Mouse (Mus musculus) mouse trophoblast stem cell (cell line): ENCODE data around the gene Glt28d2.

Source experiments
- in situ Hi-C, 2 experiments: fragments of 300-500 bp; cut with MseI, MboI; formaldehyde crosslinking; loops; 2 replicates in 1 of 2; 3 replicates in 1 of 2; pipeline ENCODE4 v1.15.1; 2025

Gene Glt28d2

DNA sequence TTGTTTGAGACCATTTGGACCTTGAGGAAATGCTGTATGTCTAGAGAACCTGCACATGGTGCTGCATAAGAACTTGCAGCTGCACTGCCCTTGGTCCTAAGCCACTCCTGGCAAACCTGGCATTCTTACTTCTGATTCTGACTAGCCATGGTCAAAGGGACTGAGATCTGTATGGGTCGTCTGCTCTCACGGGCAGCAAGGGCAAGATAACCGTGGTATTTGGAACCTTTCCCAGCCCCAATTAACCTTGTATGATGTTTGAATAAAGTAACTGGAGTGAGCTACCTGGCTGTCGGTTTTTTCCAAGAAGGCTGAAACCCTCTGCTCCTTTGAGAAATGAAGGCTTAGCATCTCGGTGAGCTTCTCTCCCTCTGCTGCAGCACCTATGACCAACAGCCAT is 8.4 kb downstream of the Glt28d2 start:
- in situ Hi-C loops, result no loop called here

DNA sequence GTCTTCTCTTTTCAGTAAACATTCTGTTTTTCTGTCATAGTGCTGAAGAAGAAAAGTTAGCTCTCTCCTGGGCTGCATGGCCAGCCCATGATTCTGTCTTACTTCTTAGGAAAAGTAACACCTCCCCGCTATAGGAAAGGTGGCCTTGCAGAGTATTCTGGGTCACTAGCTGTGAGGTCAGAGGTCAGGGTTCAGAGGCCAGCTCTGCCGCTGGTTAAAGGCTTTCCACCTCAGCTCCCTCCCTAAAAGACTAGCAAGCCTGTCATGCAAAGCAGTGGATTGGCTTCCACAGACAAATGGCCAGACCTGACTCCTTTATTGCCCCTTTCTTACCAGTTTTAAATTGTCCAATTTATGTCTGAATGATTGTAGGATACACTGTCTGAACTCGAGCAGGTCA is 23.3 kb downstream of the Glt28d2 start:
- in situ Hi-C loops, result no loop called here

- in situ Hi-C loops, result no loop called here
These were observed 24.4 kb downstream of the Glt28d2 start for GRCm38 (mm10) chr3:85862886-85863285.

DNA sequence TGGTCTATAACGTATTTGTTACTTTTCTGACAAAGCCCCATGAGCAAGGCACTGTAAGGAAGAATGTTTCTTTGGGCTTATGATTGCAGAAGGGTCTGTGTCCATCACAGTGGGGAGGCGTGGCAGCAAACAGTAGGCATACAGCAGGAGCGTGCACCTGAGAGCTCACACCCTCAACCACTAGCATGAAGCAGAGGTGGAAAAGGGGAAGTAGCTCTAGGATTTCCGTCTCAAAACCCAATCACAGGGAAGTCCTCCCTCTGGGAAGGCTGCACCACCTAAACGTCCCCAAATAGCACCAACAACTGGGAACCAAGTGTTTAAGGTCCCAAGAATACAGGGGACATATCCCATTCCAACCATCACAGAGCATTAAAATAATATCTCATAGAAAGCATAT is 26.3 kb downstream of the Glt28d2 start:
- in situ Hi-C loops, result no loop called here

GRCm38 (mm10) chr3:85859311-85859710 is 28.0 kb downstream of the Glt28d2 start:
- in situ Hi-C loops, result no loop called here

DNA sequence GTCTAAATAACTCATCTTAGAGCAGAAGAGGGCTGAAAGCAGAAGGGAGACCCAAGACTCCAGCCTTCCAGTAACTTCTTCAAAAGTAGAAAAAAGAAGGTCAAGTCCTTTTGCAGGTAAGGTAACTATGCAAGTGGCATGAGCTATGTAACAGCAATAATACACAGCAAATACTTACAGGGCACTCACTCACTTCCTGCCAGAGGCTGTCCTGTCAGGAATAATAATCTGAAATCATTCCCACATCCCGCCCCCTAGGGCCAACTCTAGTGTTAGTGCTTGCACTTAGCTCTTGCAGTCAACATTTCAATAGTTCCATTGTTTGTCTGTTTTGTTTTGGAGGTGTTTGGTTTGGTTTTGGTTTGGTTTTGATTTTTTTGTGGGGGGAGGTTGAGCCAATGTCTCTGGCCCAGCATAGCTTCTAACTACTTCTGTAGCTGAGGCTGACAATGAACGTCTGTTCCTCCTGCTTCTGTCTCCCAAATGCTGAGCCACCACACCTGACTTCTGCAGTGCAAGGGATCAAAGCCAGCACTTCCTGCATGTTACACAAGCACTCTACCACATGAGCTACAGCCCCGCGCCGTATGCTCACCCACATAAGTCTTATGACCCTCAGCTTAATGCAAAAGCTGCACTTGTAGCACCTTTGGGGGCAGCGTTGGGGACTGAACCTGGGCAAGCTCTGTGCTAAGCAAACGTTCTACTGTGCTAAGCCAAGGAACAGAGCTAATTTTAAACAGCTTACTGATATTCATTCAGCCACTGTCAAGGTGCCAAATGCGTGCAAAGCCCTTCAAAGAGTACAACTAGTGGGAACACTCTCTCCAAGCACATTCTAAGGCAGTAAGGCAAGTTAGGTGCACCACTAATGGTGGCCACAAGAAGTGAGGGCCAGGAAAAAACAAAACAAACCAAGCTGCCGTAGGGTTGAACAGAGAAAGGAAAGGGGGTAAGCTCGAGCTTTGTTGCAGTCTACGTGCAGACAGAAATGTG is 28.9 kb downstream of the Glt28d2 start:
- in situ Hi-C loops, result no loop called here

GRCm38 (mm10) chr3:85857083-85857482 is 30.2 kb downstream of the Glt28d2 start:
- in situ Hi-C loops, result no loop called here

DNA sequence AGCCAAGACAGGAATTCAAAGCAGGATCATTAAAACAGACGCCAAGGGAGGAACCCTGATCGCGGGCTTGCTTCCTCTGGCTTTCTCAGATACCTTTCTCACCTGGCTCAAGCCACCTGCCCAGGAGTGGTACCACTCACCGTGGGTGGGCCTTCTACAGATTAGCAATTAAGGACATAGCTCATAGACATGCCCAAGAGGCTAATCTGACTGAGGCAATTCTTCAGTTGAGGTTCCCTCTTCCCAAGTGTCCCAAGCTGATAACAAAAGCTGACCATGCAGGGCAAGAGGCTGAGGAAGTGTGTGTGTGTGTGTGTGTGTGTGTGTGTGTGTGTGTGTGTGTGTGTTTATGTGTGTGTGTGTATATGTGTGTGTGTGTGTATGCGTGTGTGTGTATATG is 31.4 kb downstream of the Glt28d2 start:
- in situ Hi-C loops, result no loop called here

DNA sequence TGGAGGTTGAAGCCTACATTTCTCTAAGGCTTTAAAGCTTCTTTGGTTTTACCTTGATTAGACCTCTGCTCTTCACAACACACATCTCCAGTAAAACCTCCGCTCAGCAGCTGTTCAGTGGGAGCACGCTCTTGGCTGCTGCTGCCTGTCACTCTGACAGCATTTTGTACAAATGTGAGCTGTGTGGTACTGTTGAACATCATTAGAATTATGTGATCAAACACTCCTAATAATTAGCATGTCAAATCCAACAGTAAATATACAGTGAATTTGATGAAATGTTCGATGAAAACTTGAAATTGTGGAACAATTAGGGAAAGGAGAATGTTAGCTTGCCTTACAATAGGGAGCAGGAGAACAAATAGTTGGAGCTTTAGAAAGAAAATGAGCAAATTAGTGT is 32.3 kb downstream of the Glt28d2 start:
- in situ Hi-C loops, result no loop called here

DNA sequence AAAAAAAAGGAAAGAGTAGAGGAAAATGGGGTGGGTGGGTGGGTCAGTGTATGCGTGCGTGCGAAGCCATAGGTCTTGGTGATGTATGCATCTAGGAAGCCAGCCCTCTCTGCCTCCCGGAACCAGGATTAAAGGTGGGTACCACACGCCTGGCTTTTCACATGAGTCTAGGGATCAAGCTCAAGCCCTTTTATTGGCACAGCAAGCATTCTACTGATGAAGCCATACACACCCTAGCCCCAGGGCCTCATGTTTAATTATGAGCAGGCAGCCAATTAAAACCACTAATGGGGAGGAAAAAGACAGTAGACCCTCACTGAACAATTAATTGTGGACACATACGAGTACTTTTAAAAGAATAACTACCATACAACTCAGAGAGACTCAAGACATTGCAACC is 33.2 kb downstream of the Glt28d2 start:
- in situ Hi-C loops, result no loop called here

- in situ Hi-C loops, result no loop called here
These were observed 33.6 kb downstream of the Glt28d2 start for GRCm38 (mm10) chr3:85853715-85854114.

GRCm38 (mm10) chr3:85850079-85850478 is 37.2 kb downstream of the Glt28d2 start:
- in situ Hi-C loops, result no loop called here

DNA sequence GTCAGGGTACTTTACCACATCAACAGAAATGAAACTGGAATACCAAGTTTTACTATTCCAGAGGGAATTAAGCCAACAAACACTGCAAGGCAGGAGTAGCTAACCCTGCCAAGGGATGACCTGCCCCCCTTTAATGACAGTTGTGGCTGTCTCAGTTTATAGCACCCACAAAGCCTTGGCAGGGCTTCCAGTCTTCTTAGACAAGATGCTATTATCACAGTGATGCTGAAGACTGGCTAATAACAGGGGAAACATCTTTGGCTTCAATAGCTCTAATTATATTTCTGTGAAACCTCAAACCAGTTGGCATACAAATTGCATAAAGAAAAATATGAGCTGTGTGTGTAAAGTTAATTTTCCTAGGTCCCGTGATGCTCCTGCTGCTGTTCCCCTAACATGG is 41.0 kb downstream of the Glt28d2 start:
- in situ Hi-C loops, result no loop called here

- in situ Hi-C loops, result no loop called here
These were observed 42.0 kb downstream of the Glt28d2 start for GRCm38 (mm10) chr3:85845341-85845740.

GRCm38 (mm10) chr3:85842881-85843218 is 44.5 kb downstream of the Glt28d2 start:
- in situ Hi-C loops, result no loop called here

DNA sequence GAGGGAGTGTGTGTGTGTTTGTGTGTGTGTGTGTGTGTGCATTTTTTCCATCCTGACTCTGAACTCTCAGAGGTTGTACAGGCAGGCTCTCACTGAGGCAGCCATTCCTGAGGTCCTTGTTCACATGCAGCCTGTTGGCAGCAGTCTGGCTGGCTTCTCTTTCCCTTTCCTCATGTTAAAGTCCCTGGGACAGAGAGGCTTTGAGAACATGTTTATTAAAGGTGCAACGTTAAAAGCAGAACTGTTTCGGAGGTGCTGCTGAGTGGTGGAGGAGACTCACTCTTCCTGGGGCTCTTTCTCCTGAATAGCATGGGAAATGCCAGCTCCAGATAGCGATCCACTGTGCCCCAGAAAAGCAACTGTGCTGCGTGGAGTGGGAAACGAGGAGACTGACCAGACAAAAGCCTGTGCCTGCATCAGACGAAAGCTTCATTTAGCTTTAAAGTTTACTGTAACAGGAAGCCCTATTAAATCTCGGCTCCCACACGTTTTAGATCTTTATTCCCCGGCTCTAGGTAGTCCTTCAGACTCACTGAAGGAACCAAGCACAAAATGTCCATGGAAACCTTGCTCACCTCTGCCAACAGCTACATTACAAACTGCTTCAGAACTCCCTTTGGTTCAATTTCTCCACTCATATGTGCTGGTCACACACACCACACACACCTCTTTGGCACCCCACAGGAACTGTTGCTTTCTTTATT is 45.0 kb downstream of the Glt28d2 start:
- in situ Hi-C loops, result no loop called here

DNA sequence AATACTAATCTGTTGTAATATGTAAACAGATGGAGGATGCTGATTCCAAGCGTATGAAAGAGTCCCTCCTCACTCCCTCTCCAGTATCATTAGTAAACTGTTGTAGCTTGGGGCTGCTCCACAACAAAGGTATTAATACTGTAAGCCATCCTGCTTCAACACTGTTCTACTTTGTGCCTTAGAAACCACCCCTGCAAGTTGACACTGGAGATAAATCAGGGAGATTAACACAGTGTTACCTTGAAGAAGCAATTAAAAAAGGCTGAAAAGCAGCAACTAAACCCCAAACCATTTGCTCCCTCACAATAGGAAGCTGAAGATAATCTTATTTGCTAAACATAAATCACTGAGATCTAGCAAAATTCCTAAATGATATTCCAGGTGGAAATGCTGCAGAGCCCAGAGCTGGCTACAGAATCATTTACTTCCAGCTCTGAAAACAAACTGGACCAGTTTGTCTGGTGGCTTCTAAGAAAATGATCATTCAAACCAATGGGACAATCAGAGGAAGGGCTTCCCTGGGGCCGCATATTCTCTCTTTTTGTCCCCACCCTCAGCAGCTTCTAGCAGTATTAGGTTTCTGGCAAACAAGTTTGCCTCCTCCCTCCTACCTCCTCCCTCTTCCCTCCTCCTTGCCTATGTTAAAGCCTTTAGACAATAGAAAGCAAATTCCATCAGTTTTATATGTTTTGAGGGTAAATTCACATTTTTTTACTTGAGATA is 45.7 kb downstream of the Glt28d2 start:
- in situ Hi-C loops, result no loop called here

- in situ Hi-C loops, result no loop called here
These were observed 53.7 kb downstream of the Glt28d2 start for GRCm38 (mm10) chr3:85833627-85834026.

- in situ Hi-C loops, result no loop called here
These were observed 54.7 kb downstream of the Glt28d2 start for GRCm38 (mm10) chr3:85832490-85833155.

DNA sequence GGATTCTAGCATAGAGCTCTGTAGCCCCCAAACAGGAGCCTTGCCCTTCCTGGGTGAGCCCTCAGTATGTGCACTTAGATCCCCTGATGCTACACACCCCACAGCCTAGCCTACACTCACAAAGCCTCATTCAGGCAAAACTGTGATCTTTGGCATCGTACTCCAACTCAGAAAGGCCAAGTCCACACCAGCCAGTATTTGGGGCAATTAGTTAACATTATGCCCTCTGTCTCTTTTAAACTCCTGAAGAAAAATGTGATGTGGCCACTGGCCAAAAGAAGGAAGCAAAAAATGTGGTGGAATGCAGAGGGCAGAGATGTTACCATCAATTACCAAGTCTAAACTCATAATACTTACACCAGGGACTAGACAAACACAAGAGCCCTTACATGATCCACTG is 55.5 kb downstream of the Glt28d2 start:
- in situ Hi-C loops, result no loop called here

- in situ Hi-C loops, result no loop called here
These were observed 58.3 kb downstream of the Glt28d2 start for GRCm38 (mm10) chr3:85829047-85829446.

DNA sequence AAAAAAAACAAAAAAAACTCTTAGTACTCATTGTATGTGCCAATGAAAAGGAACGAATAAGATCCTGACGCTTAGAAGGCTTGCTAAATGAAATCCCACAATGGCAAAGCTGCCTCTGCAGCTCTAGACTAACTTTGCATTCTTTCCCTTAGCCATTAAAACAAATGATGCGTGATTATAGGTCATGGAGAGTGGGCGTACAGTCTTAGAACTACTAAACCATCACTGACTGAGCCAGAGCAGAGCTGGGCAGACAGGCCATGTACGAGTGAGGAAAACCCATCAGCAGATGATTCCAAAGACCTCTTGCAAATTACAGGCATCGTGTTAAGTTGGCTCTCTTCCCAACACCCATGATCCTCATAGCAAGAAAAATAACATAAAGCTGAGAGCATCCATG is 59.5 kb downstream of the Glt28d2 start:
- in situ Hi-C loops, result no loop called here
